Comparison of ENCODE assay signal across 7 mouse cellular contexts in genomic region chr10:121586675-121587370, GRCm38 (mm10). TPM values are rescaled to one million over a fixed set of nuclear protein-coding genes. Genes with fewer than 3 reads are reported as not detected.
DNase-seq lines count a peak whose midpoint lies in the region; ATAC-seq lines count a peak whose summit lies in the region.

Tbk1 (minus strand) TSS chr10:121586787.

- H3K27me3 ChIP-seq in limb, embryonic 10.5 days (ENCODE audit: low read depth, poor library complexity, severe bottlenecking): no peaks in the 10 kb centered on the region
- no peaks in the 10 kb centered on the region for H3K27me3 ChIP-seq in midbrain, embryonic 13.5 days

- peak within 1 kb of the TSS; percentile 74 for H3K4me2 ChIP-seq in midbrain, embryonic 13.5 days (replicated peaks)

- under 1% methylated on average over 46 of the region's 58 CpGs for WGBS in limb, embryonic 10.5 days
- WGBS in midbrain, embryonic 13.5 days: under 1% methylated on average over 56 of the region's 58 CpGs

- peak; percentile 92 for DNase-seq in adrenal gland, adult 8-10 months
- DNase-seq in embryo, embryonic 9.5 days (ENCODE audit: extremely low spot score): peak; percentile 87
- no peak for DNase-seq in gonadal fat pad, adult 2 months (ENCODE audit: low read depth)
- DNase-seq in kidney, adult 11 months: peak; percentile 93
- peak; percentile 92 for DNase-seq in limb, embryonic 10.5 days (ENCODE audit: low spot score)
- peak; percentile 93 for DNase-seq in spleen, adult 12 weeks (ENCODE audit: low spot score)

- peak within 1 kb of the TSS; percentile 94 for H3K27ac ChIP-seq in limb, embryonic 10.5 days
- H3K27ac ChIP-seq in midbrain, embryonic 13.5 days: peak within 1 kb of the TSS; percentile 44

- peaks cover 10% of the 10 kb centered on the region for H3K4me1 ChIP-seq in limb, embryonic 10.5 days
- H3K4me1 ChIP-seq in midbrain, embryonic 13.5 days (replicated peaks): peaks cover 16% of the 10 kb centered on the region

- peak; percentile 97 for ATAC-seq in midbrain, embryonic 13.5 days

- no peaks in the 10 kb centered on the region for H3K9me3 ChIP-seq in limb, embryonic 10.5 days (replicated peaks)
- no peaks in the 10 kb centered on the region for H3K9me3 ChIP-seq in midbrain, embryonic 13.5 days

- peak within 1 kb of the TSS; percentile 91 for H3K9ac ChIP-seq in midbrain, embryonic 13.5 days (replicated peaks)

- H3K4me3 ChIP-seq in limb, embryonic 10.5 days: peak within 1 kb of the TSS; percentile 87
- peak within 1 kb of the TSS; percentile 88 for H3K4me3 ChIP-seq in midbrain, embryonic 13.5 days (replicated peaks)

- H3K36me3 ChIP-seq in limb, embryonic 10.5 days: peaks cover 53% of the 10 kb centered on the region
- H3K36me3 ChIP-seq in midbrain, embryonic 13.5 days: peaks cover 30% of the 10 kb centered on the region

RNA-seq across cellular contexts. Expression of gene Tbk1, which starts in this region (rescaled TPM):
- total RNA-seq in adrenal gland, adult 8-10 months (2022): 10 to 100 TPM; 39.5 to 57.7 (median 47.9) TPM
- 15.1 and 20.3 TPM in 2 replicates for polyA plus RNA-seq in gonadal fat pad, adult 2 months (2012; rRNA removed)
- 25.1 and 29.9 TPM in 2 replicates for polyA plus RNA-seq in limb, embryonic 10.5 days (2016; fragmentation: Nextera tagmentation; extraction: Ambion mirVana)
- 33.4 and 34.6 TPM in 2 replicates for polyA plus RNA-seq in midbrain, embryonic 13.5 days (2015; fragmentation: Nextera tagmentation; extraction: Ambion mirVana)
